Comparison of ENCODE assay signal across 8 mouse cellular contexts in genomic region chr19:42518620-42519310, GRCm38 (mm10). TPM values are rescaled to one million over a fixed set of nuclear protein-coding genes. Genes with fewer than 3 reads are reported as not detected.
DNase-seq lines count a peak whose midpoint lies in the region; ATAC-seq and TF ChIP-seq lines count a peak whose summit lies in the region.

Gene R3hcc1l (plus strand): TSS chr19:42518759.

- peak; percentile 88 for TF ChIP-seq POLR2A in cortical plate, adult 2 months (IDR thresholded peaks at IDR 0.05; ENCODE audit: extremely low read depth, insufficient read depth, low read length)

- H3K4me1 ChIP-seq in cortical plate, adult 2 months (ENCODE audit: control insufficient read depth, insufficient read depth, low read length): peaks cover 3% of the 10 kb centered on the region

- TF ChIP-seq CTCF in cortical plate, adult 2 months (IDR thresholded peaks at IDR 0.05; ENCODE audit: extremely low read depth, insufficient read depth, low read length): peak; percentile 20; the same call in 1 of the 2 replicates

- peak; percentile 95 for ATAC-seq in activated CD4-positive, CD25-positive, alpha-beta regulatory T cell, adult 4 months
- ATAC-seq in megakaryocyte progenitor cell, adult 5-6 weeks (replicated peaks; ENCODE audit: poor library complexity): peak; percentile 96

- peak within 1 kb of the TSS; percentile 73 for H3K27ac ChIP-seq in cortical plate, adult 2 months (ENCODE audit: insufficient read depth, low read length)

- peak within 1 kb of the TSS; percentile 80 for H3K4me3 ChIP-seq in cortical plate, adult 2 months (ENCODE audit: insufficient read depth, low read length)

- peak; percentile 96 for DNase-seq in gastrocnemius, adult 8-10 months (ENCODE audit: low spot score in 2 of 2)
- DNase-seq in induced T-regulatory cell, adult 2 months (ENCODE audit: low read depth): peak; percentile 98
- DNase-seq in left cerebral cortex, adult 9 months (ENCODE audit: low spot score in 2 of 2): peak; percentile 87 to 95
- DNase-seq in right cerebral cortex, postnatal 14 days: peak; percentile 99
- DNase-seq in urinary bladder, postnatal 36 days (ENCODE audit: low spot score in 2 of 2): peak; percentile 96 to 97

RNA-seq across cellular contexts. Expression of gene R3hcc1l, which starts in this region (rescaled TPM):
- polyA plus RNA-seq in activated CD4-positive, CD25-positive, alpha-beta regulatory T cell, adult 4 months (2017; shearing (Covaris generic)): 10 to 100 TPM; 28.0 to 35.7 TPM
- 12.4 and 14.1 TPM in 2 replicates for polyA plus RNA-seq in cortical plate, adult 2 months (2012; rRNA removed)
- total RNA-seq in gastrocnemius, adult 8-10 months (2022): 10 to 100 TPM; 11.2 to 15.9 (median 13.3) TPM
- 24.0 and 28.6 TPM in 2 replicates for total RNA-seq in megakaryocyte progenitor cell, adult 5-6 weeks (2015)
- 24.6 and 36.6 TPM in 2 replicates for total RNA-seq in megakaryocyte progenitor cell, adult 5-6 weeks (2017)

Comparison
In these comparisons a context has a peak if more than half of its experiments do, and no peak if none do; other contexts are left out.
1. Peak in every context shown above with its lines: DNase-seq, ATAC-seq, H3K4me3 ChIP-seq and H3K27ac ChIP-seq.